Mouse (Mus musculus) heart, postnatal 10 days (tissue): ENCODE data around the gene Cmklr1. TPM values are rescaled to one million over a fixed set of nuclear protein-coding genes. Genes with fewer than 3 reads are reported as not detected.

Source experiments
- total RNA-seq, 2 experiments: library from RNA; stranded (reverse); gene quantifications; 2 replicates each; pipeline ENCODE4 v1.2.3; 2021

Gene Cmklr1
- total RNA-seq, 2 experiments from 2014 or later: 20.8 to 22.5 TPM

Other genes starting within 250 kb of the Cmklr1 start
- under 1 TPM; 0.53 to 0.67 TPM for gene Wscd2, start 160.1 kb downstream of the Cmklr1 start, total RNA-seq
- not detected for gene 1700069L16Rik, start 74.3 kb upstream of the Cmklr1 start, total RNA-seq
- gene Ficd, start 85.4 kb upstream of the Cmklr1 start, total RNA-seq: 1 to 10 TPM; 5.4 to 5.8 TPM
- 10 to 100 TPM; 19.6 to 20.5 TPM for gene Sart3, start 122.1 kb upstream of the Cmklr1 start, total RNA-seq
- gene Iscu, start 122.3 kb upstream of the Cmklr1 start, total RNA-seq: 100 to 1,000 TPM; 122 to 123 TPM
- gene Tmem119, start 150.1 kb upstream of the Cmklr1 start, total RNA-seq: 10 to 100 TPM; 14.6 to 18.5 TPM
- 1 to 10 TPM; 2.0 to 2.1 TPM for gene Selplg, start 182.2 kb upstream of the Cmklr1 start, total RNA-seq